Mouse (Mus musculus) forebrain, embryonic 14.5 days (tissue): Measurements from ENCODE around the gene Tmub1. TPM values are rescaled to one million over a fixed set of nuclear protein-coding genes. Genes with fewer than 3 reads are reported as not detected.

Experiments
- ATAC-seq: fragments of 200-750 bp; cut with Nextera tagmentation; 2 replicates; pipeline ENCODE4 v1.8.0; 2017; ENCODE audit warnings: mild to moderate bottlenecking, moderate library complexity
- DNase-seq: peaks from one replicate; pipeline ENCODE4 v3.0.0-alpha.2; 2015; ENCODE audit warnings: low spot score
- H3K27ac ChIP-seq: fragments of 300-500 bp; sonication (generic); 2 replicates; pipeline ENCODE4 v1.5.1; 2014; ENCODE audit warnings: low read depth, mild to moderate bottlenecking, control low read depth, low read length, moderate library complexity
- H3K27me3 ChIP-seq: fragments of 300-500 bp; sonication (generic); replicated peaks from 2 replicates; pipeline ENCODE4 v1.6.1; 2014; ENCODE audit warnings: low read length, control low read depth, mixed read lengths; ENCODE audit not compliant: control insufficient read depth, insufficient read depth
- H3K36me3 ChIP-seq: fragments of 300-500 bp; sonication (generic); 2 replicates; pipeline ENCODE4 v1.6.1; 2014; ENCODE audit warnings: low read length, control low read depth; ENCODE audit not compliant: control insufficient read depth, insufficient read depth
- H3K4me1 ChIP-seq: fragments of 300-500 bp; sonication (generic); 2 replicates; pipeline ENCODE4 v1.6.1; 2014; ENCODE audit warnings: antibody characterized with exemption, low read length, control low read depth; ENCODE audit not compliant: control insufficient read depth, insufficient read depth
- H3K4me2 ChIP-seq: fragments of 300-500 bp; sonication (generic); 2 replicates; pipeline ENCODE4 v1.6.1; 2014; ENCODE audit warnings: mild to moderate bottlenecking, control low read depth, low read length
- H3K4me3 ChIP-seq: fragments of 300-500 bp; sonication (generic); 2 replicates; pipeline ENCODE4 v1.5.1; 2014; ENCODE audit warnings: low read depth, low read length, control low read depth
- H3K9ac ChIP-seq: fragments of 300-500 bp; sonication (generic); 2 replicates; pipeline ENCODE4 v1.6.1; 2014; ENCODE audit warnings: mild to moderate bottlenecking, low read length, control low read depth, moderate library complexity
- H3K9me3 ChIP-seq: fragments of 300-500 bp; sonication (generic); replicated peaks from 2 replicates; pipeline ENCODE4 v1.6.1; 2016; ENCODE audit warnings: low read length, control low read depth, mixed read lengths; ENCODE audit not compliant: control insufficient read depth
- WGBS: fragments of 180-500 bp; shearing (Covaris S2); extraction: QIAGEN DNeasy Blood & Tissue Kit; methylation state at CpG from one replicate; pipeline ENCODE4 v1.1.7; 2014; 5-methylcytosine and 5-hydroxymethylcytosine counted together
- polyA plus RNA-seq: library from polyadenylated mRNA; unstranded; fragments of >200 nt; fragmentation: Nextera tagmentation; extraction: Ambion mirVana; gene quantifications from 2 replicates; pipeline ENCODE4 v1.2.1, GENCODE M21; 2014

Gene Tmub1
- polyA plus RNA-seq, 1 experiment from 2014 or later = 45.5 TPM

DNA sequence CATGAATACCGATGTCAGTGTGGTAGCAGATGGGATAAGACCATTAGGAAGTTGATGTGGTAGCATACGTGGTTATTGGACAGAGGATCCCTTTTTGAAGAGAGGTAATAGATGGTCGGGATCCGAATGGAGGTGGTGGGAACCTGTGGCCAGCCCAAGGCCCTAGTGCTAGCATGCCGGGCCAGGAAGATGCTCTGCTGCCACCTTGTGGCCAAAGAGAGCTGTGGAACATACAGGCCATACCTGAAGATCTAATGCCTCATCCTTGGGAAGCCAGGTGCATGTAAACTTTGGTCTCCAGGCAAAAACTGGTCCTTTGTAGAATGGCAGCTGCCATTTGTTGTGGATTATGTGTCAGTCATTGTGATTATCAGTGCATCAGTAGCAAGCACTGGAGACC, 22.9 kb upstream of the Tmub1 start:
- no peak overlapping the region for H3K9ac ChIP-seq
- no peak overlapping the region for H3K27ac ChIP-seq
- peaks cover 15% of the 10 kb centered on the region for H3K4me1 ChIP-seq
- ATAC-seq (peak; percentile 70), DNase-seq (peak; percentile 88)
- H3K27me3 ChIP-seq = peaks cover 21% of the 10 kb centered on the region; the same call in 1 of the 2 replicates
- H3K9me3 ChIP-seq = no peaks in the 10 kb centered on the region
- 8% methylated on average over 5 of the region's 5 CpGs for WGBS
- no peak overlapping the region for H3K4me2 ChIP-seq
- H3K4me3 ChIP-seq = no peak overlapping the region
- H3K36me3 ChIP-seq = no peaks in the 10 kb centered on the region

DNA sequence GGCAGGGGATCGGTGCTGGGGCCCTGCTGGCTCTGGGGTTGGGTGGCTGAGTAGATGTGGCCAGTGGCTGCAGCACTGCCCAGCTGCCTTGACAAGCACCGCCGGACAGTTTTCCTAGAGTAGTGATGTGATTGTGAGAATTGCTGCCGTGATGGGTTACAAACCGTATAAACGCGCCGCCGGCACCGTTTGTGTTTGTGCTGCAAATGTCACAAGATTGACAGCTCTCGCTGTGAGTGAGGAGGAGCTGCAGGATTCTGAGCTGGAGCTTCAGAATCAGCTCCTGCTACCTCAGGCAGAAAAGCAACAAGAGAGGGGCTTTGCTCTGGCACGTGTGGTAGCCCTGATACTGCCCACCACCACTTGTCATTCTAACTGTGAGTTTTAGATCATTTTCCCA, 19.1 kb upstream of the Tmub1 start:
- ATAC-seq = no peak
- Histone ChIP-seq H3K4me3 (no peak overlapping the region), H3K4me2 (no peak overlapping the region), H3K27me3 (no peaks in the 10 kb centered on the region), H3K9ac (no peak overlapping the region), H3K27ac (no peak overlapping the region), H3K9me3 (no peaks in the 10 kb centered on the region), H3K4me1 (peaks cover 6% of the 10 kb centered on the region; the same call in 1 of the 2 replicates), H3K36me3 (0 out of 2 replicates have a peak, but pooled peaks cover 2% of the 10 kb centered on the region)
- no peak for DNase-seq
- 36% methylated on average over 12 of the region's 12 CpGs for WGBS

DNA sequence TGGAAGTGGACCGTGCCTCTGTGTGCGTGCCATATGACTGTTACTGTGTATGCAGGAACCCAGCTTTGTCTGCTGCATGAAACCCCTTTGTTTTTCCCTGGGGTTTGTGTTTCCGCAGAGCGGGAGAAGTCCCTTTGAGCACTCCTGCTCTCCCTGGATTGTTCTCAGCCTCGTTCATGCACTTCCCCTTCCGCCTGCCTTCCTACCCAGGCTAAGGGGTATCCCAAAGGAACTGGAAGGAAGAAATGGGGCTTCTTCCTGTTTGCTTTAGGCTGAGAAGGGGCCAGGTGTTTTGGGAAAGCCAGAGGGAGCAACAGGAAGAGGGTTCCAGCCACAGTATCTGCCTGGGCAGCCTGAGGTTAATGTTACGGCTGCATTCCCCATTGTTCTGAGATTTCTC, 8.0 kb upstream of the Tmub1 start:
- H3K9me3 ChIP-seq = no peaks in the 10 kb centered on the region
- no peaks in the 10 kb centered on the region for H3K27me3 ChIP-seq
- peak overlapping the region; percentile 99 for H3K4me2 ChIP-seq
- H3K4me1 ChIP-seq = peaks cover 37% of the 10 kb centered on the region
- WGBS = 52% methylated on average over 7 of the region's 7 CpGs
- peak overlapping the region; percentile 52 for H3K9ac ChIP-seq
- 0 out of 2 replicates have a peak overlapping the region, but pooled peaks have one; percentile 18 for H3K27ac ChIP-seq
- H3K36me3 ChIP-seq = peaks cover 4% of the 10 kb centered on the region
- DNase-seq (no peak), ATAC-seq (no peak)
- H3K4me3 ChIP-seq = no peak overlapping the region

DNA sequence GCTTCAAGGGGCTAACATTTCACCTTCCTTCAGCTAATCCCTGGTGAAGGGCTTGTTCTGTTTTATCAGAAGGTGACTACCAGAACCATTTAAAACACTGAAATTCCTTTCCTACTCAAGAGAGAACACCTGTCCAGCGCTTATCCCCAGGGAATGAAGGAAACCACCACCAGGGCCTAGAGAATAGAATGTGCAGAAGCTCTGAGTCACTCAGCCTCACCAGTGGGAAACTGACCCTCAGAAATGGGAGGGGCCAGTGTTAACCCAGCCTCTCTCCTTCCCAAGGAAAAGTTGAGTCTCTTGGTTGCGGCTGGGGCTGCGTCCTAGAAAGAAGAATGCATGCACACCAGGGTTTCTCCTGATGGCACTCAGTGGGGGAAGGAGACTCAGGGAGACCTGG, 7.4 kb upstream of the Tmub1 start:
- Histone ChIP-seq H3K9me3 (no peaks in the 10 kb centered on the region), H3K4me2 (peak overlapping the region; percentile 99; the same call in 1 of the 2 replicates), H3K27ac (peak overlapping the region; percentile 18; the same call in 1 of the 2 replicates), H3K4me1 (peaks cover 37% of the 10 kb centered on the region), H3K9ac (peak overlapping the region; percentile 52), H3K4me3 (no peak overlapping the region), H3K36me3 (peaks cover 4% of the 10 kb centered on the region), H3K27me3 (no peaks in the 10 kb centered on the region)
- DNase-seq (no peak), ATAC-seq (no peak)
- WGBS = 68% methylated on average over 3 of the region's 3 CpGs

DNA sequence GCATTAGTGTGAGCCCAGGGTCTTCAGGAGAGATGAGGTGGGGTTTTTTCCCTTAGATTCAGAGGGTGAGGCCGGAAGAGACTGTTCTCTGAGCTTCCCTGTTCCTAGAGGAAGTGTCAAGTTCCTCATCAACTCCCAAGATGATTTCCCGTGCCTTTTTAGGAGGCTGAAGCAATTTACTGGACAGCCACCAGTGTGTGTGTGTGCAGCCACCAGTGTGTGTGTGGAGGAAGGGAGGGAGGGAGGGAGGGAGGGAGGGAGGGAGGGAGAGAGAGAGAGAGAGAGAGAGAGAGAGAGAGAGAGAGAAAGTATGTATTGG, 6.3 kb upstream of the Tmub1 start:
- Histone ChIP-seq H3K36me3 (peaks cover 4% of the 10 kb centered on the region), H3K4me2 (peak overlapping the region; percentile 99), H3K4me3 (peak overlapping the region; percentile 88), H3K9ac (peak overlapping the region; percentile 94), H3K27me3 (no peaks in the 10 kb centered on the region), H3K27ac (peak overlapping the region; percentile 95; the same call in 1 of the 2 replicates), H3K4me1 (peaks cover 37% of the 10 kb centered on the region), H3K9me3 (no peaks in the 10 kb centered on the region)
- ATAC-seq (no peak), DNase-seq (no peak)
- 6% methylated on average over 2 of the region's 2 CpGs for WGBS

DNA sequence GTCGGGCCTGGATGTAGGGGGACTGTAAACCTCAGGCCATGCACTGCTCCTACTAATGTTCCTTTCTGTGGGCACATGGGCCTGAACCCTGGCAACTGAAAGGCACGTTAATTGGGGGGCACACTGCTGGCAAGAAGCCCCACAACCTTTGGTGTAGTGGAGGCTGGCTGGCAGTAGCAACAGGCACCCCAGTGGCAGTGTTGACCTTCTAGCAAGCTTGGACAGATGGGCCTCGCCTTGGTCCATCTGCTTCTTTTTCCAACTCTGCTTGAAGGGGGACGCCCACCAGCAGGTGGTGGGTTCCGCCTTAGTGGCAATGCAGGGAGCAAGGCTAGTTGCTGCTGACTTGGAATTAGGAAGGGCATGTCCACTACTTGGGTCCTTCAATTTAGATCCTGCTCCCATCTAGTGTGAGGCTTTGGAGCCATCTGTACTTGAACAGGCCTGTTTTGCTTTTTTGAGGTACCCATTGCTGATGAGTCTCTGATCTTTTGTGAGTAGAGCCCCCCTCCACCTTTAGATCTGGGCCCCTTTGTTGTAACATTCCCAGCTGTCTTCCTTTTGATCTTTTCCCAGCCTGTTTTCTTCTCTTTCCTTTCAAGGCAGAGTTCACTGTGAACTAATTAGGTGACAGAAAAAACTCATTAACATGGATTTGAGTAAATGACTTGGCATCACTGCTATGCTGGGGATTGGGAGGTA, 5.8 kb upstream of the Tmub1 start:
- Histone ChIP-seq H3K27ac (peak overlapping the region; percentile 95), H3K27me3 (no peaks in the 10 kb centered on the region), H3K9me3 (no peaks in the 10 kb centered on the region), H3K4me2 (peak overlapping the region; percentile 99), H3K4me3 (peak overlapping the region; percentile 88), H3K9ac (peak overlapping the region; percentile 94), H3K36me3 (peaks cover 4% of the 10 kb centered on the region), H3K4me1 (peaks cover 37% of the 10 kb centered on the region)
- DNase-seq (peak; percentile 83), ATAC-seq (peak; percentile 21; the same call in 1 of the 2 replicates)
- WGBS = 1% methylated on average over 5 of the region's 5 CpGs

DNA sequence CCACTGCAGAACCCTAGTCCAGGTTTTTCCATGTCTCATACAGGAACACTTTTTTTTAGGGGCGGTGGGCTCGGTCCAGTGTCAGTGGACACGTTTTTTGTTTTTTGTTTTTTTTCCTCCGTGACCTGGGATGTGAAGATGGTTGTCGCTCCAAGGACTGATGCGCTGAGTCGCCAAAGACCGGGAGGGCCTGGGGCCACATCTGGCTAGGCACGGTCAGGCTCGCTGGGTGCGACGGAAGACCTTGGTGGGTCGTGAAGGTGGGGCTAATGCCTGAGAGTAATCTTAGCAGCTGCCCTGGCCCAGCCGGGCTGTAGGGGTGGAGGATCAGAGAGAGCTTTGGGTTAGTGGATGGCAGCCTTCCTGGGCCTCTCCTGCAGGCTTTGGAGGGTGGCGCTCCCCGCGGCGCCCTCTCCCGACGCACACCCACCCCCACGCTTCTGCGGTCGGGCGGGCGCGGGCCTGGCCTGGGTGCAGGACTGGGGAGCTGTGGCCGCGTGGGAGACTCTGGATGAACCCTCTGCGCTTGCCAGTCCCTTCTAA, 5.1 kb upstream of the Tmub1 start:
- ATAC-seq = peak; percentile 19
- peak overlapping the region; percentile 95 for H3K27ac ChIP-seq
- H3K36me3 ChIP-seq = peaks cover 4% of the 10 kb centered on the region
- peak overlapping the region; percentile 94 for H3K9ac ChIP-seq
- peaks cover 41% of the 10 kb centered on the region for H3K4me1 ChIP-seq
- WGBS = under 1% methylated on average over 29 of the region's 29 CpGs
- DNase-seq = no peak
- no peaks in the 10 kb centered on the region for H3K9me3 ChIP-seq
- H3K4me3 ChIP-seq = peak overlapping the region; percentile 88
- H3K27me3 ChIP-seq = no peaks in the 10 kb centered on the region
- H3K4me2 ChIP-seq = peak overlapping the region; percentile 99

DNA sequence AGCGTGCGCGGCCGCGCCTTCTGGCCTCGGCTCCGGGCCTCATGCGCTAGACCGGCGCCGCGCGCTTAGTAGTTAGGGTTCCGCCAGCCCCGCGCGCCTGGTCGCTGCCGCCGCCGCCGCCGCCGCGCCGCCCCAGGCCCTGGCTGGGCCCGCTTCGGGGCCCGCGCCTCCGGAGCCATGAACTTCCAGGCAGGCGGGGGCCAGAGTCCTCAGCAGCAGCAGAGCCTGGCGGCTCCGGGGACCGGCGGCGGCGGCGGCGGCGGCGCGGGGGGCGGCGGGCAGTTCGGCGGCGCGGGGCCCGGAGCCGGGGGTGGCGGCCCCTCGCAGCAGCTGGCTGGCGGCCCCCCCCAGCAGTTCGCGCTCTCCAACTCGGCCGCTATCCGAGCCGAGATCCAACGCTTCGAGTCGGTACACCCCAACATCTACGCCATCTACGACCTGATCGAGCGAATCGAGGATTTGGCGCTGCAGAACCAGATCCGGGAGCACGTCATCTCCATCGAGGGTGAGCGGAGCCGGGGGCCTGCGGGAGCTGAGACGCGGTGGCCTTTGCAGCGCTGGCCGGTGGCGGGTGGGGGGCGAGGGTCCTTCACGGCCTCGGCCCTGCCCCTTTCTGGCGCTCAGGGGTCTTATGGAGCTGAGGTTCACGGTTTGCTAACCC, 4.5 kb upstream of the Tmub1 start, which contains the start of gene Agap3:
Agap3 (plus strand) TSS at position 148 of the 661 bp plus-strand sequence.
- peak; percentile 3 for ATAC-seq
- Histone ChIP-seq H3K27ac (peak within 1 kb of the TSS; percentile 95), H3K27me3 (no peaks in the 10 kb centered on the region), H3K4me3 (peak within 1 kb of the TSS; percentile 88), H3K9me3 (no peaks in the 10 kb centered on the region), H3K4me2 (peak within 1 kb of the TSS; percentile 99), H3K9ac (peak within 1 kb of the TSS; percentile 94), H3K4me1 (peaks cover 45% of the 10 kb centered on the region), H3K36me3 (peaks cover 4% of the 10 kb centered on the region; the same call in 1 of the 2 replicates)
- WGBS = under 1% methylated on average over 57 of the region's 85 CpGs
- peak; percentile 56 for DNase-seq
